ENCODE assay signal across 8 mouse cellular contexts in genomic region chr3:86224564-86225421, GRCm38 (mm10). TPM values are rescaled to one million over a fixed set of nuclear protein-coding genes. Genes with fewer than 3 reads are reported as not detected.
DNase-seq lines count a peak whose midpoint lies in the region; ATAC-seq and TF ChIP-seq lines count a peak whose summit lies in the region.

Gene Lrba (plus strand): TSS chr3:86224680.

- WGBS in forebrain, embryonic 10.5 days: under 1% methylated on average over 43 of the region's 55 CpGs
- 1% methylated on average over 44 of the region's 55 CpGs for WGBS in heart, embryonic 14.5 days
- under 1% methylated on average over 49 of the region's 55 CpGs for WGBS in liver, embryonic 15.5 days (ENCODE audit: insufficient replicate concordance)
- under 1% methylated on average over 45 of the region's 55 CpGs for WGBS in neural tube, embryonic 12.5 days
- under 1% methylated on average over 41 of the region's 55 CpGs for WGBS in stomach, postnatal 0 days

- no peak for TF ChIP-seq EP300 in stomach, postnatal 0 days (optimal IDR thresholded peaks at IDR 0.05)

- H3K4me1 ChIP-seq in forebrain, embryonic 10.5 days: peaks cover 19% of the 10 kb centered on the region
- no peaks in the 10 kb centered on the region for H3K4me1 ChIP-seq in heart, embryonic 14.5 days (ENCODE audit: control insufficient read depth in 2 of 2, insufficient read depth in 2 of 2, low read length in 2 of 2)
- peaks cover 21% of the 10 kb centered on the region for H3K4me1 ChIP-seq in liver, embryonic 15.5 days (replicated peaks)
- H3K4me1 ChIP-seq in neural tube, embryonic 12.5 days: no peaks in the 10 kb centered on the region
- no peaks in the 10 kb centered on the region for H3K4me1 ChIP-seq in stomach, postnatal 0 days (replicated peaks; ENCODE audit: control insufficient read depth, insufficient read depth)

- H3K4me2 ChIP-seq in heart, embryonic 14.5 days (ENCODE audit: low read length): peak within 1 kb of the TSS; percentile 87
- peak within 1 kb of the TSS; percentile 97 for H3K4me2 ChIP-seq in liver, embryonic 15.5 days
- H3K4me2 ChIP-seq in neural tube, embryonic 12.5 days (replicated peaks): peak within 1 kb of the TSS; percentile 94
- H3K4me2 ChIP-seq in stomach, postnatal 0 days (replicated peaks; ENCODE audit: low read depth): peak within 1 kb of the TSS; percentile 89

- peak; percentile 90 for DNase-seq in CD4-positive, CD25-positive, alpha-beta regulatory T cell, adult 2 months (ENCODE audit: low read depth, low spot score)
- peak; percentile 67 for DNase-seq in brain, embryonic 14.5 days (ENCODE audit: low read depth)
- peak; percentile 71 for DNase-seq in forebrain, embryonic 10.5 days (ENCODE audit: extremely low spot score, low spot score)
- DNase-seq in kidney, postnatal 14 days: peak; percentile 90
- DNase-seq in stomach, postnatal 0 days (ENCODE audit: low spot score): peak; percentile 91

- peak within 1 kb of the TSS; percentile 92 for H3K27ac ChIP-seq in forebrain, embryonic 10.5 days
- peak within 1 kb of the TSS; percentile 69 to 92 for H3K27ac ChIP-seq in heart, embryonic 14.5 days (replicated peaks in 1 of 2; ENCODE audit: control insufficient read depth in 1 of 2, insufficient read depth in 1 of 2, low read depth in 2 of 2, low read length in 2 of 2)
- H3K27ac ChIP-seq in liver, embryonic 15.5 days (replicated peaks): peak within 1 kb of the TSS; percentile 95
- H3K27ac ChIP-seq in neural tube, embryonic 12.5 days: peak within 1 kb of the TSS; percentile 76
- H3K27ac ChIP-seq in stomach, postnatal 0 days (replicated peaks): peak within 1 kb of the TSS; percentile 97

- TF ChIP-seq POLR2A in brain, embryonic 14.5 days (IDR thresholded peaks at IDR 0.05; ENCODE audit: borderline replicate concordance, extremely low read depth, insufficient read depth, insufficient read length, poor library complexity, severe bottlenecking): peak; percentile 25; the same call in 1 of the 2 replicates

- H3K36me3 ChIP-seq in forebrain, embryonic 10.5 days (replicated peaks): peaks cover 8% of the 10 kb centered on the region; the same call in 1 of the 2 replicates
- H3K36me3 ChIP-seq in heart, embryonic 14.5 days (ENCODE audit: control insufficient read depth, insufficient read depth, low read length): no peaks in the 10 kb centered on the region
- peaks cover 7% of the 10 kb centered on the region; the same call in 1 of the 2 replicates for H3K36me3 ChIP-seq in liver, embryonic 15.5 days (replicated peaks)
- no peaks in the 10 kb centered on the region for H3K36me3 ChIP-seq in neural tube, embryonic 12.5 days
- no peaks in the 10 kb centered on the region for H3K36me3 ChIP-seq in stomach, postnatal 0 days (ENCODE audit: control insufficient read depth, insufficient read depth, low read length)

- peak within 1 kb of the TSS; percentile 67 for H3K4me3 ChIP-seq in forebrain, embryonic 10.5 days
- H3K4me3 ChIP-seq in heart, embryonic 14.5 days (ENCODE audit: control insufficient read depth in 1 of 2, insufficient read depth in 1 of 2, low read depth in 1 of 2, low read length in 2 of 2): peak within 1 kb of the TSS; percentile 78 to 96
- peak within 1 kb of the TSS; percentile 97 for H3K4me3 ChIP-seq in liver, embryonic 15.5 days (replicated peaks)
- peak within 1 kb of the TSS; percentile 82 for H3K4me3 ChIP-seq in neural tube, embryonic 12.5 days
- peak within 1 kb of the TSS; percentile 90 for H3K4me3 ChIP-seq in stomach, postnatal 0 days (ENCODE audit: low read depth, low read length)

- peaks cover 30% of the 10 kb centered on the region for H3K27me3 ChIP-seq in forebrain, embryonic 10.5 days (ENCODE audit: poor library complexity, severe bottlenecking)
- 0 out of 2 replicates have a peak, but pooled peaks cover 4% of the 10 kb centered on the region for H3K27me3 ChIP-seq in heart, embryonic 14.5 days (ENCODE audit: control insufficient read depth, insufficient read depth, low read length)
- H3K27me3 ChIP-seq in liver, embryonic 15.5 days: no peaks in the 10 kb centered on the region
- no peaks in the 10 kb centered on the region for H3K27me3 ChIP-seq in neural tube, embryonic 12.5 days (replicated peaks)
- H3K27me3 ChIP-seq in stomach, postnatal 0 days (ENCODE audit: control insufficient read depth, insufficient read depth, low read length): no peaks in the 10 kb centered on the region

- TF ChIP-seq CTCF in brain, embryonic 14.5 days (IDR thresholded peaks at IDR 0.05; ENCODE audit: borderline replicate concordance, extremely low read depth, insufficient read depth, insufficient read length): no peak
- no peak for TF ChIP-seq CTCF in stomach, postnatal 0 days (IDR thresholded peaks at IDR 0.05; ENCODE audit: low read depth)

- ATAC-seq in heart, embryonic 14.5 days (ENCODE audit: insufficient number of reproducible peaks, insufficient read depth, low FRiP score, low read depth): peak; percentile 82
- peak; percentile 89 for ATAC-seq in liver, embryonic 15.5 days (ENCODE audit: insufficient read depth)
- peak; percentile 79 for ATAC-seq in neural tube, embryonic 12.5 days (ENCODE audit: low FRiP score, low read depth)
- ATAC-seq in stomach, postnatal 0 days (ENCODE audit: low FRiP score, low TSS enrichment): peak; percentile 92

- H3K9ac ChIP-seq in heart, embryonic 14.5 days (ENCODE audit: low read length): peak within 1 kb of the TSS; percentile 92
- H3K9ac ChIP-seq in liver, embryonic 15.5 days: peak within 1 kb of the TSS; percentile 93
- peak within 1 kb of the TSS; percentile 80 for H3K9ac ChIP-seq in neural tube, embryonic 12.5 days
- peak within 1 kb of the TSS; percentile 94 for H3K9ac ChIP-seq in stomach, postnatal 0 days (ENCODE audit: low read length)

- H3K9me3 ChIP-seq in forebrain, embryonic 10.5 days: no peaks in the 10 kb centered on the region
- no peaks in the 10 kb centered on the region for H3K9me3 ChIP-seq in heart, embryonic 14.5 days (ENCODE audit: control insufficient read depth, low read length)
- no peaks in the 10 kb centered on the region for H3K9me3 ChIP-seq in liver, embryonic 15.5 days (replicated peaks)
- no peaks in the 10 kb centered on the region for H3K9me3 ChIP-seq in neural tube, embryonic 12.5 days
- no peaks in the 10 kb centered on the region for H3K9me3 ChIP-seq in stomach, postnatal 0 days (ENCODE audit: control insufficient read depth, low read length)

RNA-seq across cellular contexts. Expression of gene Lrba, which starts in this region (rescaled TPM):
- polyA plus RNA-seq in brain, embryonic 14.5 days (2012; rRNA removed): 10.1 and 16.8 TPM in 2 replicates
- 3.0 and 3.4 TPM in 2 replicates for polyA plus RNA-seq in forebrain, embryonic 10.5 days (2016; fragmentation: Nextera tagmentation; extraction: Ambion mirVana)
- polyA plus RNA-seq in heart, embryonic 14.5 days (2014; fragmentation: Nextera tagmentation; extraction: Ambion mirVana): 3.8 and 4.2 TPM in 2 replicates
- polyA plus RNA-seq in liver, embryonic 15.5 days (2015; fragmentation: Nextera tagmentation; extraction: Ambion mirVana): 2.4 and 3.2 TPM in 2 replicates
- 4.8 and 5.8 TPM in 2 replicates for polyA plus RNA-seq in neural tube, embryonic 12.5 days (2016; fragmentation: Nextera tagmentation; extraction: Ambion mirVana)
- 2.6 and 2.9 TPM in 2 replicates for polyA plus RNA-seq in stomach, postnatal 0 days (2015; fragmentation: Nextera tagmentation; extraction: Ambion mirVana)

Comparison
In these comparisons a context has a peak if more than half of its experiments do, and no peak if none do; other contexts are left out.
1. Peak in every context shown above with its lines: DNase-seq, ATAC-seq, H3K4me3 ChIP-seq and H3K27ac ChIP-seq.